Mouse (Mus musculus): ENCODE measurements around the gene Derl2. TPM values are rescaled to one million over a fixed set of nuclear protein-coding genes. Genes with fewer than 3 reads are reported as not detected.

The Derl2 gene
- polyA plus RNA-seq, 1 experiment from 2014 or later: 41.1 TPM

Other genes starting within 250 kb of the Derl2 start
- not detected in 2 replicates for gene Scimp, start 207.3 kb downstream of the Derl2 start, polyA plus RNA-seq (2016; fragmentation: Nextera tagmentation; extraction: Ambion mirVana)
- 56.9 and 58.5 TPM in 2 replicates for gene Rabep1, start 175.1 kb downstream of the Derl2 start, polyA plus RNA-seq (2016; fragmentation: Nextera tagmentation; extraction: Ambion mirVana)
- 131 and 148 TPM in 2 replicates for gene Nup88, start 49.9 kb downstream of the Derl2 start, polyA plus RNA-seq (2016; fragmentation: Nextera tagmentation; extraction: Ambion mirVana)
- 58.2 and 68.5 TPM in 2 replicates for gene Rpain, start 49.6 kb downstream of the Derl2 start, polyA plus RNA-seq (2016; fragmentation: Nextera tagmentation; extraction: Ambion mirVana)
- gene C1qbp, start 36.8 kb downstream of the Derl2 start, polyA plus RNA-seq (2016; fragmentation: Nextera tagmentation; extraction: Ambion mirVana): 204 and 206 TPM in 2 replicates
- 21.3 and 22.3 TPM in 2 replicates for gene Dhx33, start 15.4 kb downstream of the Derl2 start, polyA plus RNA-seq (2016; fragmentation: Nextera tagmentation; extraction: Ambion mirVana)
- 49.7 and 53.4 TPM in 2 replicates for gene Mis12, start 230 bp downstream of the Derl2 start, polyA plus RNA-seq (2016; fragmentation: Nextera tagmentation; extraction: Ambion mirVana)
- gene 6330403K07Rik, start 13.7 kb upstream of the Derl2 start, polyA plus RNA-seq (2016; fragmentation: Nextera tagmentation; extraction: Ambion mirVana): 417 TPM in 2 replicates
- 0.05 TPM in 1 of 2 replicates, not detected in the other for gene Nlrp1a, start 124.9 kb upstream of the Derl2 start, polyA plus RNA-seq (2016; fragmentation: Nextera tagmentation; extraction: Ambion mirVana)
- gene Nlrp1b, start 210.9 kb upstream of the Derl2 start, polyA plus RNA-seq (2016; fragmentation: Nextera tagmentation; extraction: Ambion mirVana): not detected in 2 replicates

All from hindbrain, embryonic 12.5 days (tissue).